Mouse (Mus musculus) kidney, postnatal 0 days (tissue): ENCODE results near the gene S100a3. TPM values are rescaled to one million over a fixed set of nuclear protein-coding genes. Genes with fewer than 3 reads are reported as not detected.
A peak's percentile ranks its signal among the peaks of the same experiment; 100 is the strongest.

ENCODE experiments used
- ATAC-seq: fragments of 200-750 bp; cut with Nextera tagmentation; replicated peaks from 2 replicates; pipeline ENCODE4 v1.8.0; 2017; ENCODE audit warnings: low read depth, moderate number of reproducible peaks, moderate TSS enrichment, moderate library complexity; ENCODE audit not compliant: low FRiP score
- DNase-seq: peaks from one replicate; pipeline ENCODE4 v3.0.0-alpha.2; 2016; ENCODE audit warnings: low spot score
- H3K27ac ChIP-seq: fragments of 300-500 bp; sonication (generic); 2 replicates; pipeline ENCODE4 v1.5.1; 2014; ENCODE audit warnings: mild to moderate bottlenecking
- H3K27me3 ChIP-seq: fragments of 300-500 bp; sonication (generic); 2 replicates; pipeline ENCODE4 v1.6.1; 2014; ENCODE audit warnings: low read length, mixed read lengths; ENCODE audit not compliant: insufficient read depth
- H3K36me3 ChIP-seq: fragments of 300-500 bp; sonication (generic); 2 replicates; pipeline ENCODE4 v1.6.1; 2014; ENCODE audit warnings: low read length, mixed read lengths; ENCODE audit not compliant: insufficient read depth
- H3K4me1 ChIP-seq: fragments of 300-500 bp; sonication (generic); replicated peaks from 2 replicates; pipeline ENCODE4 v1.6.1; 2014; ENCODE audit warnings: antibody characterized with exemption, low read length, mixed read lengths; ENCODE audit not compliant: insufficient read depth
- H3K4me2 ChIP-seq: fragments of 300-500 bp; sonication (generic); 2 replicates; pipeline ENCODE4 v1.6.1; 2014; ENCODE audit warnings: mild to moderate bottlenecking, low read length, moderate library complexity, mixed read lengths
- H3K4me3 ChIP-seq: fragments of 300-500 bp; sonication (generic); replicated peaks from 2 replicates; pipeline ENCODE4 v1.5.1; 2014; ENCODE audit warnings: low read depth, low read length
- H3K9ac ChIP-seq: fragments of 300-500 bp; sonication (generic); 2 replicates; pipeline ENCODE4 v1.6.1; 2014; ENCODE audit warnings: low read depth, low read length
- H3K9me3 ChIP-seq: fragments of 300-500 bp; sonication (generic); replicated peaks from 2 replicates; pipeline ENCODE4 v1.6.1; 2016; ENCODE audit warnings: low read length, inconsistent platforms, mixed read lengths
- CTCF ChIP-seq: IDR thresholded peaks from 2 replicates; pipeline ENCODE4 v1.5.1; 2016; ENCODE audit warnings: antibody characterized with exemption, low read depth, mild to moderate bottlenecking, moderate library complexity
- WGBS: fragments of 180-500 bp; shearing (Covaris S2); extraction: QIAGEN DNeasy Blood & Tissue Kit; methylation state at CpG from one replicate; pipeline ENCODE4 v1.1.7; 2014; 5-methylcytosine and 5-hydroxymethylcytosine counted together
- polyA plus RNA-seq: library from polyadenylated mRNA; unstranded; fragments of >200 nt; fragmentation: Nextera tagmentation; extraction: Ambion mirVana; gene quantifications from 2 replicates; pipeline ENCODE4 v1.2.1, GENCODE M21; 2015

S100a3 gene
- polyA plus RNA-seq, 1 experiment from 2014 or later: 0.16 TPM

DNA sequence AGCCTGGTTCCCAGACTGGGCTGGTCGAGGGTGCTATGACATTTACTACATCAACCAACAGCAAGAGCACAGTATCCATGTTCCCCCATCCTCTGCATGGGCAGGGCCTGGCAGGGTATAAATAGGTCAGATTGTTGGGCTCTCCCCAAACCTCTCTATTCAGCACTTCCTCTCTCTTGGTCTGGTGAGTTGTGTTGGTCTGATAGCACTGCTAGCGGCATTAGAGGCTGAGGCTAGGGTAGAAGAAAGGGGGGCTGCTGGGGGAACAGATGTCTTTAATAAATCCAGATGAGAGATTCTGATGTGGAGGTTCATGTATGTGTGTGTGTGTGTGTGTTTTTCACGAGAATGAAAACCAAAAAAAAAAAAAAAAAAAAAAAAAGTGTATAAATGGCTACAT, 43.2 kb downstream of the S100a3 start, which contains the start of gene S100a4:
S100a4 (plus strand) TSS at position 149 of the 400 bp plus-strand sequence.
- 48% methylated on average over 3 of the region's 3 CpGs for WGBS
- Histone ChIP-seq H3K4me2 (no peak within 1 kb of the TSS), H3K27ac (peak within 1 kb of the TSS; percentile 55; the same call in 1 of the 2 replicates), H3K4me3 (no peak within 1 kb of the TSS), H3K27me3 (no peaks in the 10 kb centered on the region), H3K9me3 (no peaks in the 10 kb centered on the region), H3K9ac (no peak within 1 kb of the TSS), H3K36me3 (no peaks in the 10 kb centered on the region), H3K4me1 (peaks cover 3% of the 10 kb centered on the region; the same call in 1 of the 2 replicates)
- DNase-seq: peak; percentile 53
- no peak for ATAC-seq
- no peak for TF ChIP-seq CTCF

DNA sequence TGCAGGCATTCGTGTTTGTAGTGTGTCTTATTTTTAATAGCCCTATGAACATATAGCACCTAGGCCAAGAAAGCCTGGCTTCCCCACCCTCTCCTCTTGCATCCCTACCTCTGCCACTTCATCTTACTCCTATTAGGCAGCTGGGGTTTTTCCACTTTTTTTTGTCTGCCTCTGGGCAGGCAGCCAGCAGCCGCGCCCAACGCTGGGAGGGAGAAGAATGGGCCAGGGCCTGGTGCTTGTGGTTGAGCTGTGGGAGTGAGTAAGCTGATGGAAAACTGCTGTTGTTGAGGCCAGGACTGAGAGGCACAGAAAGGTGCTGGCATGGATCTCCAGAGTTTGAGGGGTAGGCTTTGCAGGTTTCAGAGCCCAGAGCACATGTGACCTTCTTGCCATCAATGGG, 44.0 kb downstream of the S100a3 start:
- no peak overlapping the region for H3K9ac ChIP-seq
- no peak overlapping the region for H3K4me3 ChIP-seq
- no peak overlapping the region for H3K4me2 ChIP-seq
- 30% methylated on average over 4 of the region's 4 CpGs for WGBS
- no peaks in the 10 kb centered on the region for H3K27me3 ChIP-seq
- DNase-seq: peak; percentile 84
- peaks cover 3% of the 10 kb centered on the region; the same call in 1 of the 2 replicates for H3K4me1 ChIP-seq
- TF ChIP-seq CTCF: no peak
- H3K36me3 ChIP-seq: no peaks in the 10 kb centered on the region
- ATAC-seq: no peak; the same call in 1 of the 2 replicates
- H3K9me3 ChIP-seq: no peaks in the 10 kb centered on the region
- peak overlapping the region; percentile 55; the same call in 1 of the 2 replicates for H3K27ac ChIP-seq

GRCm38 (mm10) chr3:90605049-90605448, 44.7 kb downstream of the S100a3 start:
- no peak for ATAC-seq

DNA sequence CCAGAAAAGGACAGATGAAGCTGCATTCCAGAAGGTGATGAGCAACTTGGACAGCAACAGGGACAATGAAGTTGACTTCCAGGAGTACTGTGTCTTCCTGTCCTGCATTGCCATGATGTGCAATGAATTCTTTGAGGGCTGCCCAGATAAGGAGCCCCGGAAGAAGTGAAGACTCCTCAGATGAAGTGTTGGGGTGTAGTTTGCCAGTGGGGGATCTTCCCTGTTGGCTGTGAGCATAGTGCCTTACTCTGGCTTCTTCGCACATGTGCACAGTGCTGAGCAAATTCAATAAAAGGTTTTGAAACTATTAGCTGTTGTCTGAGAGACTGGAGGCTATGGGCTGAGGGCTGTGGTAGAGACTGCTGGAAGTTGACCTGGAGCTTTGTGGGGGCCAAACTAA, 45.4 kb downstream of the S100a3 start:
- Histone ChIP-seq H3K36me3 (no peaks in the 10 kb centered on the region), H3K27me3 (no peaks in the 10 kb centered on the region), H3K27ac (0 out of 2 replicates have a peak overlapping the region, but pooled peaks have one; percentile 21), H3K9ac (no peak overlapping the region), H3K4me3 (no peak overlapping the region), H3K4me2 (no peak overlapping the region), H3K9me3 (no peaks in the 10 kb centered on the region), H3K4me1 (peaks cover 3% of the 10 kb centered on the region; the same call in 1 of the 2 replicates)
- TF ChIP-seq CTCF: no peak
- no peak for DNase-seq
- no peak for ATAC-seq
- 80% methylated on average over 2 of the region's 2 CpGs for WGBS

More at GRCm38 (mm10) chr3:90605049-90605448, 44.7 kb downstream of the S100a3 start:
- no peaks in the 10 kb centered on the region for H3K36me3 ChIP-seq
- H3K4me1 ChIP-seq: peaks cover 3% of the 10 kb centered on the region; the same call in 1 of the 2 replicates
- H3K4me2 ChIP-seq: no peak overlapping the region
- H3K27ac ChIP-seq: peak overlapping the region; percentile 55; the same call in 1 of the 2 replicates
- WGBS: 79% methylated on average over 3 of the region's 3 CpGs
- no peaks in the 10 kb centered on the region for H3K27me3 ChIP-seq
- no peak for DNase-seq
- H3K9me3 ChIP-seq: no peaks in the 10 kb centered on the region
- TF ChIP-seq CTCF: no peak
- H3K4me3 ChIP-seq: no peak overlapping the region
- H3K9ac ChIP-seq: no peak overlapping the region

GRCm38 (mm10) chr3:90606185-90606584, 45.8 kb downstream of the S100a3 start:
- TF ChIP-seq CTCF: no peak
- H3K9me3 ChIP-seq: no peaks in the 10 kb centered on the region
- DNase-seq (peak; percentile 83), ATAC-seq (no peak)
- no peak overlapping the region for H3K4me2 ChIP-seq
- no peaks in the 10 kb centered on the region for H3K27me3 ChIP-seq
- no peaks in the 10 kb centered on the region for H3K36me3 ChIP-seq
- WGBS: 72% methylated on average over 6 of the region's 6 CpGs
- H3K4me1 ChIP-seq: peaks cover 3% of the 10 kb centered on the region; the same call in 1 of the 2 replicates
- H3K9ac ChIP-seq: no peak overlapping the region
- H3K27ac ChIP-seq: 0 out of 2 replicates have a peak overlapping the region, but pooled peaks have one; percentile 21
- no peak overlapping the region for H3K4me3 ChIP-seq

- 85% methylated on average over 3 of the region's 3 CpGs for WGBS
- H3K4me2 ChIP-seq: no peak overlapping the region
- H3K4me3 ChIP-seq: no peak overlapping the region
- no peak overlapping the region for H3K9ac ChIP-seq
- H3K9me3 ChIP-seq: no peaks in the 10 kb centered on the region
- no peak for TF ChIP-seq CTCF
- H3K27me3 ChIP-seq: no peaks in the 10 kb centered on the region
- no peaks in the 10 kb centered on the region for H3K36me3 ChIP-seq
- DNase-seq (no peak), ATAC-seq (no peak)
- no peak overlapping the region for H3K27ac ChIP-seq
- peaks cover 6% of the 10 kb centered on the region; the same call in 1 of the 2 replicates for H3K4me1 ChIP-seq
Measured at GRCm38 (mm10) chr3:90607361-90607760, 47.0 kb downstream of the S100a3 start.
